Mouse (Mus musculus): Measurements from ENCODE around the gene Dpep1.

DNA sequence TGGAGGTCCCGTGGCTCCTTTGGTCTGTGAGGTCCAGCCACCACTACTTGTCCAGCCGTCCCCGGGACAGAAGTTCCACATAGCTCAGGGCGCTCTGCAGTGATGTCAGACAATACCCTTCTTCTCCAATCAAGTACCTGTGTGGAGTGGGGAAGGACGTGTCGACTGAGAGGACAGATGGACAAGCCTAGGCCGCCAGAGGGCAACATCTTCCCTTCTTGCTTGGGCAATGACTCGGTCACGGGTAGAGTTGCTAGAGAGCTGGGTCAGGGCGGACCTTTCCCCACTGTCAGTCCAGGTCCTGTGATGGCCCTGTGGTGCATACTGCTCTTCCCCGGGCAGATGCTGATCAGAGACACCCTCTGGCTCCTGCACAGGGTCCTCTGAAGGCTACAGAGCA, 57.0 kb downstream of the Dpep1 start:
- no peak for TF ChIP-seq POLR2A (IDR thresholded peaks at IDR 0.05; ENCODE audit: low read depth, low read length)
- TF ChIP-seq CTCF (IDR thresholded peaks at IDR 0.05; ENCODE audit: extremely low read depth, insufficient read length, insufficient replicate concordance, low read depth, low read length): no peak
